Mouse (Mus musculus): ENCODE data around the gene Gm49403.

GRCm38 (mm10) chr19:8920073-8920736, 36.5 kb downstream of the Gm49403 start, which contains the start of gene B3gat3:
- no peak for TF ChIP-seq MAFK (IDR thresholded peaks at IDR 0.05; ENCODE audit: insufficient read depth, low read depth, low read length)
- TF ChIP-seq ZNF384 (IDR thresholded peaks at IDR 0.05; ENCODE audit: low read depth, low read length), result no peak
- TF ChIP-seq HCFC1 (IDR thresholded peaks at IDR 0.05; ENCODE audit: borderline replicate concordance, insufficient read depth, low read length), result no peak
- no peak for TF ChIP-seq CHD2 (IDR thresholded peaks at IDR 0.05; ENCODE audit: low read depth, low read length)
- no peak for TF ChIP-seq ZC3H11A (IDR thresholded peaks at IDR 0.05; ENCODE audit: borderline replicate concordance, low read depth, low read length)

Data from ES-E14 (cell line).